Mouse (Mus musculus): ENCODE measurements at regions not wholly inside any gene's neighbourhood (a gene's known extent, or its start where the extent isn't known, plus 50 kb on each side); places are given as distances from the start of the nearest gene placed in this dataset.

DNA sequence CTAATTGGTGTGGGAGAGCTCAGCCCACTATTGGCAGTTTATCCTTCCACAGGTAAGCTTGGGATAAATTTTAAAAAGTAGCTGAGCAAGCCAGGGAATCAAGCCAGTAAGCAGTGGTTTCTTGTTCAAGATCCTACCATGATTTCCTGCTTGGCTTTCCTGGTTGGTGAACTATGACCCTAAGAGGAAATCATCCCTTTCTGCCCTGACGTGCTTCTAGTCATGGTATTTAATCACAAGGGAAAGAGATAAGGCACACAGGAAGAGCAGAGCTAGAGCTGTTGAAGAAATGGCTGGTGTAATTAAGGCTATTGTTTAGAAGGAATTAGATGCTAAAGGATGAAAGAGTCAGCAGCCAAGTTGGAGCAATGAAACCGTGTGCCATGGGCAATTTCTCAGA, 648.3 kb upstream of the Tbl1xr1 start:
- H3K27ac ChIP-seq: peak overlapping the region; percentile 27; the same call in 1 of the 2 replicates

DNA sequence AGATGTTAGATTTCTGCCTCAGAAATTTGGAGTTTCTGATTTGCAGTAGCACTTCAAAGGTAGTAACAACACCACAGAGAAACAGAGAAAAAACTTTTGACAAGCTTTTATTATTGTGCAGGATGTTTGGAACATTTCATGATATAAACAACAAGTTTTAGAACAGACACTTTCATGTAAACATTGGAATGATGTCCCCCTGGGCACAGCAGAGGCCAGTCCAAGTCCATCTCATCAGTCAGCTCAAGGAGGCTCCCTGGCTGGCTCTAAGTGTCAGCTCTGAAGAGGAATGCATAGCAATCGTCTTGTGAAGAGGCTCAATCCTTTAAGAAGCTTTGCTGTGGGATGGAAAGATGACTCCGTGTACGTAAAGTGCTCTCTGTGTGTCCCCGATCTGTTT, 612.2 kb upstream of the Tbl1xr1 start:
- intact Hi-C loops (cut with DNase I): no loop called here
- H3K4me3 ChIP-seq: no peak overlapping the region
- DNase-seq: no peak
- H3K4me1 ChIP-seq (ENCODE audit: control insufficient read depth, insufficient read depth, low read length): no peaks in the 10 kb centered on the region
- H3K27me3 ChIP-seq (ENCODE audit: control insufficient read depth, insufficient read depth, low read length): no peaks in the 10 kb centered on the region
- 72% methylated on average over 4 of the region's 4 CpGs for WGBS
- no peaks in the 10 kb centered on the region for H3K36me3 ChIP-seq (ENCODE audit: control insufficient read depth, insufficient read depth, low read length)
- no peaks in the 10 kb centered on the region for H3K79me2 ChIP-seq (replicated peaks; ENCODE audit: control insufficient read depth, insufficient read depth, low read length)
- no peak overlapping the region for H3K27ac ChIP-seq
- TF ChIP-seq EP300 (IDR thresholded peaks at IDR 0.05; ENCODE audit: insufficient read depth, low read depth, low read length) (no peak), POLR2A (IDR thresholded peaks at IDR 0.05; ENCODE audit: insufficient read depth, low read depth, low read length) (no peak), CTCF (IDR thresholded peaks at IDR 0.05) (no peak)
- no peak overlapping the region for H3K9ac ChIP-seq (ENCODE audit: low read depth, low read length)

More for the DNA sequence above, 648.3 kb upstream of the Tbl1xr1 start:
- no peak for TF ChIP-seq EP300 (IDR thresholded peaks at IDR 0.05; ENCODE audit: insufficient read depth, low read depth, low read length)
- TF ChIP-seq CTCF (IDR thresholded peaks at IDR 0.05): no peak
- TF ChIP-seq POLR2A (IDR thresholded peaks at IDR 0.05; ENCODE audit: insufficient read depth, low read depth, low read length): no peak
- H3K27me3 ChIP-seq (ENCODE audit: control insufficient read depth, insufficient read depth, low read length): no peaks in the 10 kb centered on the region
- no peak overlapping the region for H3K4me3 ChIP-seq
- no peaks in the 10 kb centered on the region for H3K79me2 ChIP-seq (replicated peaks; ENCODE audit: control insufficient read depth, insufficient read depth, low read length)
- WGBS: 40% methylated on average over 2 of the region's 2 CpGs
- H3K9ac ChIP-seq (ENCODE audit: low read depth, low read length): no peak overlapping the region
- H3K36me3 ChIP-seq (ENCODE audit: control insufficient read depth, insufficient read depth, low read length): no peaks in the 10 kb centered on the region; the same call in 1 of the 2 replicates
- peaks cover 4% of the 10 kb centered on the region for H3K4me1 ChIP-seq (ENCODE audit: control insufficient read depth, insufficient read depth, low read length)
- no peak for DNase-seq
- intact Hi-C loops (cut with DNase I): loop anchor here (5.0 to 10.0 kb wide), 2 partner anchors 49 to 507 kb away; no protein-coding TSS in a partner anchor

DNA sequence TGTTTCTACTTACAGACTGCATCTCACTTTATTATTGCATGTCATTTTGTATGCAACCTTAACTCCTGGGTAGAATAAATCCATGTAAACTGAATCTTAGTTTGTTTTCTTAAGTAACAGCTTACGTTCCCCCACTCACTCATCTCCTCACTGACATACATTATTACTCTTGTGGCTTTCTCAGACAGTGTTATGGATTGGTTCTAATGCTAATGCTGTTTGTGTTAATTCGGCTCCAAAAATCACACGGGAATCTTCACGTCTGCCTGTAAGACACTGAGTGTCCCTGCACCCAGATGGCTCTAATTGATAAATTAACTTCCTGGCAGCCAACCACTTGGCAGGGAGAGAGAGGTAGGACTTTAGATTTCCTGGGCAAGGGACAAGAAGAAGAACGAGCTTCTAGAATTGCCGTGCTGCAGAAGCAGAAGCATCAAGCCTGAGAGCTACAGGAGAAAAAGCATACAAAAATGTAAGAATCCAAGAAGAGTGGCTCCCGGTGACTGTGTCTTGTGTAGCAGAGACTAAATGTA, 610.3 kb upstream of the Tbl1xr1 start:
- Histone ChIP-seq H3K9ac (ENCODE audit: low read depth, low read length) (no peak overlapping the region), H3K27ac (no peak overlapping the region), H3K4me3 (no peak overlapping the region), H3K27me3 (ENCODE audit: control insufficient read depth, insufficient read depth, low read length) (no peaks in the 10 kb centered on the region), H3K36me3 (ENCODE audit: control insufficient read depth, insufficient read depth, low read length) (no peaks in the 10 kb centered on the region), H3K79me2 (replicated peaks; ENCODE audit: control insufficient read depth, insufficient read depth, low read length) (no peaks in the 10 kb centered on the region), H3K4me1 (ENCODE audit: control insufficient read depth, insufficient read depth, low read length) (no peaks in the 10 kb centered on the region)
- no peak for DNase-seq
- TF ChIP-seq POLR2A (IDR thresholded peaks at IDR 0.05; ENCODE audit: insufficient read depth, low read depth, low read length): no peak
- no peak for TF ChIP-seq CTCF (IDR thresholded peaks at IDR 0.05)
- TF ChIP-seq EP300 (IDR thresholded peaks at IDR 0.05; ENCODE audit: insufficient read depth, low read depth, low read length): no peak
- 45% methylated on average over 7 of the region's 7 CpGs for WGBS
- intact Hi-C loops (cut with DNase I): no loop called here

DNA sequence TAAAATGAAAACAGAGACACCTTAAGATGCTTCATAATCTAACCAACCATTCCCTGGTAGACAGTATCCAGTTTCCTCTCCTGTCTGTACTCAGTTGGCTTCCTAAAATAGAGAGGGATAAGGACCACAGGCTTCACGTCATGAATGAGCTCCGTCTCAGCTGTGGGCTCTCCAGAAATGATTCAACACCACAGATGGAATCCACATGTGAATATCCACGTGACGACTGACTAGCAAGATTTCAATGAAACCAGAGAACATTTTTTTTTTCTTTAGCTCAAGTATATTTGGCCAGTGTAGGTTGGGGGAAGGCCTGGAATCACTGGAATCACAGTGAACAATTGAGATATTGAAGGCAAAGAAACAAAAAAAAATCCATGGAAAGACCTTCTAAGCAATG, 599.1 kb upstream of the Tbl1xr1 start:
- Histone ChIP-seq H3K79me2 (replicated peaks; ENCODE audit: control insufficient read depth, insufficient read depth, low read length) (no peaks in the 10 kb centered on the region), H3K4me1 (ENCODE audit: control insufficient read depth, insufficient read depth, low read length) (peaks cover 4% of the 10 kb centered on the region), H3K36me3 (ENCODE audit: control insufficient read depth, insufficient read depth, low read length) (no peaks in the 10 kb centered on the region; the same call in none of the 2 replicates), H3K27ac (no peak overlapping the region), H3K27me3 (ENCODE audit: control insufficient read depth, insufficient read depth, low read length) (no peaks in the 10 kb centered on the region), H3K4me3 (no peak overlapping the region), H3K9ac (ENCODE audit: low read depth, low read length) (no peak overlapping the region)
- intact Hi-C loops (cut with DNase I): loop anchor here (5.0 kb wide), 1 partner anchor 50 kb away; no protein-coding TSS in a partner anchor
- no peak for DNase-seq
- TF ChIP-seq EP300 (IDR thresholded peaks at IDR 0.05; ENCODE audit: insufficient read depth, low read depth, low read length) (no peak), CTCF (IDR thresholded peaks at IDR 0.05) (no peak)
- WGBS: 75% methylated on average over 4 of the region's 4 CpGs

DNA sequence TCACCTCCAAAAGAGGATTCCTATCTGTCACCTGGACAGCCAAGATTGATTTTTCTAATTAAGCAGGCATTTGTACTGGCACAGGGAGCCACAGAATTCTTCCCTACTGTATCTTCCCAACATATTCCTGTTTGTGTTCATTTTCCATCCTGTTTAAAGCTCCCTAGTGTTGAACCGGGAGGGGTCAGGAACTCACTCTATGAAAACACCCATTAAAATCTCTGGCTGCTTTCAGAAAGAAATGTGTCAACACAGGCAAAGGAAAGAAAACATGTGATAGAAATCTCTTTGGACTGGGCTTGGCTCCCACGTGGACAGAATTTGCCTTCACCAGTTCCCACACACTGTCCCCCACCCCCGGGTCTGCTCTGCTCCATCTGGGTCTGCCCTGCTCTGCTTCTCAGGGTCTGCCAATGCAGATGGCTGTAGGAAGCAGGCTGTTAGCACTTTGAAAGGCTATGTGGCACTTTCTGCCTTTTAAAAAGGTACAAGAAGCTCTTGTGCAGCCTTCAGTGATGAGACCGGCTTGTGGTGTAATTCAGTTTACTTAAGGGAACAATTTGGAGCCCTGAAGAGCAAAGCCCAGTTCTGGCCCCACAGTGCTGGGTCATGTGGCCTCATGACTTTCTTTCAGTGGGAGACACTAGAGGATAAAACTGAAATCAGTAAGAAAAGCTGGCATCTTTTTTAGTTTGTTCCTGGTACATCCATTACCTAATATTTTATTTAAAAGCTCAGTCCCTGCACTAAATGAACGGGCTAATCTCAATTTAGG, 597.2 kb upstream of the Tbl1xr1 start:
- WGBS: 29% methylated on average over 5 of the region's 5 CpGs
- no peaks in the 10 kb centered on the region for H3K79me2 ChIP-seq (replicated peaks; ENCODE audit: control insufficient read depth, insufficient read depth, low read length)
- H3K27me3 ChIP-seq (ENCODE audit: control insufficient read depth, insufficient read depth, low read length): no peaks in the 10 kb centered on the region
- TF ChIP-seq EP300 (IDR thresholded peaks at IDR 0.05; ENCODE audit: insufficient read depth, low read depth, low read length) (no peak), POLR2A (IDR thresholded peaks at IDR 0.05; ENCODE audit: insufficient read depth, low read depth, low read length) (no peak), CTCF (IDR thresholded peaks at IDR 0.05) (no peak)
- H3K36me3 ChIP-seq (ENCODE audit: control insufficient read depth, insufficient read depth, low read length): no peaks in the 10 kb centered on the region; the same call in none of the 2 replicates
- intact Hi-C loops (cut with DNase I): loop anchor here (5.0 kb wide), 1 partner anchor 52 kb away; no protein-coding TSS in a partner anchor
- DNase-seq: peak; percentile 47 to 57
- H3K9ac ChIP-seq (ENCODE audit: low read depth, low read length): no peak overlapping the region
- H3K27ac ChIP-seq: no peak overlapping the region
- H3K4me1 ChIP-seq (ENCODE audit: control insufficient read depth, insufficient read depth, low read length): peaks cover 4% of the 10 kb centered on the region
- no peak overlapping the region for H3K4me3 ChIP-seq

DNA sequence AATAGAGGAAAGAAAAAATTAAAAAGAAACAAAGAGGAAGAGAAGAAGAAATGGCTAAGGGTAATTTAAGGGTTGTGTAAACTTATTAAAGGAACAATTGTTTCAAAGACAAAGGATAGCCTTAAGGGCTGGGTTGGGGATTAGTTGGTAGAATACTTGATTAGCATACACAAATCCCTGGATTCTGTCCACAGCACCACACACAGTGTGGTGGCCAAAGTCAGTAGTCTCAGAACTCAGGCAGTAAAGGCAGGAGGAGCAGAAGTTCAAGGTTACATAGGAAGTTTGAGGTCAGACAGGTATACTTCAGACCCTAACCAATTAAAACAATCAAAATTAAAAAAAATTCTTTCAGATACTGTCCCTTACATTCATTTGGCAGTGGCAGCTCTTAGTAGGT, 596.6 kb upstream of the Tbl1xr1 start:
- intact Hi-C loops (cut with DNase I): loop anchor here (5.0 to 10.0 kb wide), 2 partner anchors 53 to 455 kb away; no protein-coding TSS in a partner anchor
- no peak overlapping the region for H3K9ac ChIP-seq (ENCODE audit: low read depth, low read length)

More for the DNA sequence above, 596.6 kb upstream of the Tbl1xr1 start:
- TF ChIP-seq EP300 (IDR thresholded peaks at IDR 0.05; ENCODE audit: insufficient read depth, low read depth, low read length): no peak
- TF ChIP-seq CTCF (IDR thresholded peaks at IDR 0.05): no peak
- TF ChIP-seq POLR2A (IDR thresholded peaks at IDR 0.05; ENCODE audit: insufficient read depth, low read depth, low read length): no peak
- H3K27me3 ChIP-seq (ENCODE audit: control insufficient read depth, insufficient read depth, low read length): no peaks in the 10 kb centered on the region
- H3K36me3 ChIP-seq (ENCODE audit: control insufficient read depth, insufficient read depth, low read length): no peaks in the 10 kb centered on the region; the same call in none of the 2 replicates
- peaks cover 4% of the 10 kb centered on the region for H3K4me1 ChIP-seq (ENCODE audit: control insufficient read depth, insufficient read depth, low read length)
- no peak overlapping the region for H3K27ac ChIP-seq
- H3K4me3 ChIP-seq: no peak overlapping the region
- DNase-seq: no peak
- H3K79me2 ChIP-seq (replicated peaks; ENCODE audit: control insufficient read depth, insufficient read depth, low read length): no peaks in the 10 kb centered on the region
